Mouse (Mus musculus): Measurements from ENCODE around the gene Tent4b. TPM values are rescaled to one million over a fixed set of nuclear protein-coding genes. Genes with fewer than 3 reads are reported as not detected.

Tent4b gene
- total RNA-seq, 2 experiments from 2014 or later: 18.1 to 21.9 TPM

DNA sequence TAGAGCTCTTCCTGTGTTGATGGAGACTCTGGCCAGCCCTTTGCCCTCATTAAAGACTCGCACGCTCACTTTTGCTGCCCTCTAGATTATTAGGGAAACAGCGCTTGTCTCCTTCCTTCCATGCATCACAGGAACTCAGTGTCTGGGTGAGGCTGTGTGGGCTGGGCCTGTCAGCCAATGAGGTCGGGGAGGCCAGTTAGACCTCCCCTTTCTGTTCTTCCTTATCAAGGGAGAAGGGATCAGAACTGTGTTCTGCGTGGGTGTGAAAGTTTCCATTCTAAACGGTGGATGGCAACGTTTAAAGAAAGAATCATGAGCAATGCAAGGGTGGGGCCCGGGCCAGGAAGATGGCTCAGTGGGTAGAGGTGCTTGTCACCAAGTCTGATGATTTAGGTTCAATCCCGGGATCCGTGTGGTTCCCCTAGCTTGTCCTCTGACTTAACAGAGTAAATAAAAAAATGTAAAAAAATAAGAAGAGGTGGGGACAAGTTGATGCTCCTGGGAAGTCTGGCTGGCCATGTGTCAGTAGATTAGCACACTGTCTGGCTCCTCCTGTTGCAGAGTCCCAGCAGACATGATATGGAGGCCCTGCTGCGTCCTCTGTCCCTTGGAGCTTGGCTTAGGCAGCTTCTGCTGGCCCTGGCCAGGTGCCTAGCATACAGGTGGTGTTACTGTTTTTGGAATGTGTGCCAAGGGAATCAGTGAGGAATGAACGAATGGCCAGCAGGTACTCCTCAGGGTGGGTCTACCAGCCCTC, 99.1 kb downstream of the Tent4b start:
- DNase-seq (ENCODE audit: low spot score in 2 of 2): no peak

DNA sequence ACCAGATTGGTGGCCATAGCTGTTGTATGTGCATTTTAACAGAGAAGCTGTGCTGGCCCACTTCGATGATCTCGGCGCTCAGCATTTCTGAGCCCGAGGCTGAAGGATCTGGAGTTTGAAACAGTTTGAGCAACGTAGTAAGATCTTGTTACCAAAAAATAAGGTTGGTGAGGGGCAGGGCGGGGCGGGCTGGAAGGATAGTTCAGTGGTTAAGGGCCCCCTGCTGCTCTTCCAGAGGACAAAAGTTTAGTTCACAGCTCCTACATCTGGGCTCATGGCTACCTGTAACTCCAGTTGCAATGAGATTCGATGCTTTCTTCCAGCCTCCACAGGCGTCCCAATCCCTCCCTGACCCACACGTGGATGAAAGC, 99.7 kb downstream of the Tent4b start:
- no peak for DNase-seq (ENCODE audit: low spot score in 2 of 2)

DNA sequence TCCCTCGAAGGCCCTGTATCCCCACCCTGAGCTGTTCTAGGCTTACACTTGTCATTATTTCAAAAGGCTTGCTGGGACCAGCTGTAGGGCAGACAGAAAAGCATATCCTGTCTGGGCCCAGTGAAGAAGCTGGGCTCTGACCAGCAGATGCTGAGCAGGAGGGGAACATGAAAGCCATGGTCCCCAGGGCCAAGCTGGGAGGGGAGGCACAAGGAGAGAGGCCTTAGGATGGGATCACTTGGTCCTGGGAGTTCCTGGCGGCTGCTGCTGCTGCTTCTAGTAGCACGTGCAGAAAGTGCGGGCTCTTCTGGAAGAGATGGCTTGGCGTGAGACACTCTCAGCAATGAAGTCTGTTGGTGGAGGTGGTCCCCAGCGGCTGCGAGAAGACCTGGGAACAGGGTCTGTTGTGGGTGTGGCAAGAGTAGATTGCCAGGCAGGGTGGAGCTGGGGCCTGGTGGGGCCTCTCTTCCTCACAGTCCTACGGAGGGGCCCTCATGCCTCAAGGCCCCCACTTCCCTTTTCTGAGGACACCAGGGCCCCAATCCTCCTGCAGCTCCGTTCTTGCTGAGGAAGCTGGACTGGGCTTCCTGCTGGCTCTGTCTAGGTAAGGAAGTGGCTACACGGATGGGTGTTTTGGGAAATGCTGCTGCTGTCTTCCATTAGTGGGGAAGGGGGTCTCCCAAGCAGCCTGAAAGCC, 101.0 kb downstream of the Tent4b start:
- no peak for DNase-seq (ENCODE audit: low spot score in 2 of 2)

DNA sequence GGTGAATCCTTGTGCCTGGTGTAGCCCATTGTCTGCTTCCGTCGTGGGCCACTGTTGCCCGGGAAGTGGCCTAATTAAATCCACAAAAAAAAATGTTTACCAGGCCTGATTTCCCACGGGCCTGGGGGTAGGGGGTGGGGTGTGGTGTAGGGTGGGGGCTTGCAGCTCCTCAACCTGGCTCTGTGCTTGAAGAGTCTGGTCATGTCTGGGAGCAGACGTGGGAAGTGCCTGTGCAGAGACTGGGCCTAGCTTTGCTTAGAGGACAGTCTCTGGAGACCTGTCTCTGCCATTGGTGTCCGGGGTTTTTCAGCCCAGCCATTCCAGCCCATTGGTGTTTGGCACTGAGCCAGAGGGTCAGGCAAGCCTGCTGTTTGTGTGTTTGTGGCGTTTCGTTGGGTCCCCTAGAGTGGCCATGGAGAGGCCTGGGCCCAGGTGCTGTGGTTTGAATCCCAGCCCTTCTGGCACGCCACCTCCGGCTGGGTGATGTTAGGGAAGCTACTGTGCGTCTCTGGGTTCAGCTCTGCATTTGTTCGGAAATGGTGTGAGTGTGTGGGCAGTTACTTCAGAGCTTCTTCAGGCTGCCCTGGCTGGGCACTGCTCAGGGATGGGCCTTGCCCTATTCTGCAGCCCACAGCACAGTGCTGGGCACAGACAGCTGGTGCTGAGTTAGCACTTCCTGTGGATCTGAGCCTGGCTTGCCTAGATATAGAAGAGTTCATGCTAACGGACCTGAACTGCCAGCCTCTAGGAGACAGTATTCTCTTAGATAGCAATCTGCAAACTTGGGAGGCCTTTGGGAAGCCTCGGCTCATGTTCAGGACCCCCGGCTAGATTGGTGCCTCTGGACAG, 102.8 kb downstream of the Tent4b start:
- DNase-seq (ENCODE audit: low spot score in 2 of 2): no peak

DNA sequence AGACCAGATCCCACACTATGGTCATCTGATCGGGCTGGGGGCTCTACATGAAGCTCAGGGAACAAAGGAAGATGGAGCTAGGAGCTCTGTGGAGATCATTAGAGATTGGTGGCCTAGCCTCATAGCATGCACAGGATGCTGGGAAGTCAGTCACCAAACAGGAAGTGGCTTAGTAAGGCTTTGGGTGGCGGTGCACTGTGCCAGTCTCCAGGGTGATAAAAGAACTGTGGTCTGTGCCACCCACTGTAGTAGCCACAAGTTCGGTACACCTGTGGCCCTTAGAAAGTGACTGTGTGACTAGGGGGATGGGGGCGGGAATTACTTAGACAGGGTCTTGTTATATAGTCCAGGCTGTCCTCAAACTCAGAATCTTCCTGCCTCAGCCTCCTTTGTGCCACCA, 106.8 kb downstream of the Tent4b start:
- no peak for DNase-seq (ENCODE audit: low spot score in 2 of 2)

DNA sequence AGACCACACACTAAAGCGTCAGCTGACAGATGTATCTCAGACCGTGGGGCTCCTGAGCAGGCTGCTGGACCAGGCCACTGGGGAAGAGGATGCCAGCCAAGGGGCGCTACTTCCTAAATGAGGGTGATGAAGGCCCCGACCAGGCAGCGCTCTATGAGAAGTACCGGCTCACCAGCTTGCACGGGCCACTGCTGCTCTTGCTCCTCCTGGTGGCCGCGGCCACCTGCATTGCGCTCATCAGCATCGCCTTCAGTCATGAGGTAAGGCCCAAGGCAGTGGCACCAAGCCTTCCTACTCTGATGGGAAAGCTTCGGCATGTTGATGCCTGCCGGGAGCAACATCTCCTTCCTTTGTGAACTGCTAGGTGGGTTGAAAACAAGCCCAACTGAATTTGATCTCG, 107.5 kb downstream of the Tent4b start:
- DNase-seq (ENCODE audit: low spot score in 2 of 2): no peak

DNA sequence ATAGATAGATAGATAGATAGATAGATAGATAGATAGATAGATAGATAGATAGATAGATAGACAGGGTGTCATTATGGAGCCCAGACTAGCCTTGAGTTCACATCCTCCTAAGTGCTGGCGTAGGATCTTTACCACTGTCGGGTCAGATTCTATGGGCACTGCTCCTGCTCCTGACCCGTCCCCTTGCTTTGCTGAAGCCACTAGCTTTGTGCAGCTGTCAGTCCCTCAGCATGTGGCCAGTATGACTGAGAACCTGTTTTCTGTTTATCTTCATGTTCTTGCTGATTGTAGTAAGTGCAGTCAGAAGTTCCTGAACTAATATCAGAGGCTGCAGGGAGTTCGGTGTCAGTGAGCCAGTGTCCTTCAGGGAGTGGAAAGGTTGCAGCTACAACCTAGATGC, 108.7 kb downstream of the Tent4b start:
- no peak for DNase-seq (ENCODE audit: low spot score in 2 of 2)

Other genes starting within 250 kb of the Tent4b start
- 10 to 100 TPM; 31.4 to 36.4 TPM for gene Zfp423, start 239.6 kb upstream of the Tent4b start, total RNA-seq (2021)
- 10 to 100 TPM; 35.6 to 38.2 TPM for gene Cnep1r1, start 80.4 kb upstream of the Tent4b start, total RNA-seq (2021)
- gene Heatr3, start 61.4 kb upstream of the Tent4b start, total RNA-seq (2021): 10 to 100 TPM; 25.4 to 30.7 TPM
- 10 to 100 TPM; 16.8 to 22.7 TPM for gene Adcy7, start 73.2 kb downstream of the Tent4b start, total RNA-seq (2021)
- 10 to 100 TPM; 71.1 to 71.9 TPM for gene Brd7, start 163.0 kb downstream of the Tent4b start, total RNA-seq (2021)

Measured in gastrocnemius, postnatal 4 days (tissue).